Mouse (Mus musculus) heart, adult 2 months (tissue): ENCODE measurements at regions not wholly inside any gene's neighbourhood (a gene's known extent, or its start where the extent isn't known, plus 50 kb on each side); places are given as distances from the start of the nearest gene placed in this dataset.

ENCODE experiments used
- CTCF ChIP-seq: fragments of 200-600 bp; IDR thresholded peaks from 2 replicates; pipeline ENCODE4 v1.8.1; 2022; ENCODE audit warnings: antibody characterized with exemption, mild to moderate bottlenecking, moderate library complexity
- POLR2A ChIP-seq: fragments of 200-500 bp; IDR thresholded peaks from 2 replicates; pipeline ENCODE4 v1.6.1; 2011; ENCODE audit warnings: mild to moderate bottlenecking, low read depth, low read length, control low read depth; ENCODE audit not compliant: insufficient read depth

DNA sequence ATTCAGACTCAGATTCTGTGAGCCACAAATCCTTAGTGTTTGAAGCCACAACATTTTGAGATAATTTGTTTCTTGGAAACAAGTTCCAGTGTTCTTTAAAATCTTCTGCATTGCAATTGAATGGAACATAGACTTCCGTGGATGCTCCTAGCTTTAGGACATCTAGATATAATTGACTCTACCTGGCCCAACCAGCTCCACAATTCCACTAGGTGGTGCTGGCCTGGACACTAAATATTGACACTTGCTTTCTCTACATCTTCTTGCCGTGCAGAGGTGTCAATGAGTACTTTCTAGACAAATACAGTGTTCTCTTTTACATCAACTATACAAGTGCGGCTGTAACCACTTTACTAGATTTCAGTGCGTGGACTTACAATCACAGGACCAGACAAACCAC is 63.4 kb upstream of the Gm47985 start:
- TF ChIP-seq CTCF (peak; percentile 30; the same call in 1 of the 2 replicates), POLR2A (no peak)
